Mouse (Mus musculus): ENCODE results near the gene Cracr2b. TPM values are rescaled to one million over a fixed set of nuclear protein-coding genes. Genes with fewer than 3 reads are reported as not detected.
"Not testable (repeated sequence)": the region's sequence is repeated elsewhere in the genome, so short reads cannot be mapped to it uniquely, and the experiment has no call there.

The Cracr2b gene
- polyA plus RNA-seq, 1 experiment from 2014 or later = 4.6 TPM

- Histone ChIP-seq H3K36me3 (ENCODE audit: control insufficient read depth, insufficient read depth, low read length) (peaks cover 5% of the 10 kb centered on the region), H3K27me3 (ENCODE audit: control insufficient read depth, insufficient read depth, low read length) (no peaks in the 10 kb centered on the region), H3K4me2 (ENCODE audit: low read length) (peak within 1 kb of the TSS; percentile 59), H3K4me3 (replicated peaks; ENCODE audit: low read depth, low read length) (peak within 1 kb of the TSS; percentile 29), H3K4me1 (ENCODE audit: control insufficient read depth, insufficient read depth, low read length) (peaks cover 20% of the 10 kb centered on the region), H3K9ac (replicated peaks; ENCODE audit: low read length) (peak within 1 kb of the TSS; percentile 35; the same call in 1 of the 2 replicates), H3K27ac (replicated peaks; ENCODE audit: low read depth, low read length) (no peak within 1 kb of the TSS), H3K9me3 (ENCODE audit: control insufficient read depth, low read length) (no peaks in the 10 kb centered on the region)
- under 1% methylated on average over 25 of the region's 25 CpGs for WGBS
- ATAC-seq (ENCODE audit: low FRiP score, low TSS enrichment) (no peak), DNase-seq (peak; percentile 79)
These were observed 17.1 kb upstream of the Cracr2b start, which contains the start of gene Pidd1 for GRCm38 (mm10) chr7:141443828-141444237. Pidd1 (minus strand) TSS chr7:141444025.

GRCm38 (mm10) chr7:141446374-141446773 lies 14.5 kb upstream of the Cracr2b start:
- H3K4me2 ChIP-seq (ENCODE audit: low read length); H3K4me3 ChIP-seq (replicated peaks; ENCODE audit: low read depth, low read length); ATAC-seq (ENCODE audit: low FRiP score, low TSS enrichment): not testable (repeated sequence)

GRCm38 (mm10) chr7:141447110-141447991 lies 13.5 kb upstream of the Cracr2b start, which contains the start of gene Rplp2:
Rplp2 (plus strand) TSS chr7:141447370.
- H3K36me3 ChIP-seq (ENCODE audit: control insufficient read depth, insufficient read depth, low read length) = peaks cover 37% of the 10 kb centered on the region
- H3K9me3 ChIP-seq (ENCODE audit: control insufficient read depth, low read length) = no peaks in the 10 kb centered on the region
- H3K27me3 ChIP-seq (ENCODE audit: control insufficient read depth, insufficient read depth, low read length) = no peaks in the 10 kb centered on the region
- peak within 1 kb of the TSS; percentile 86 for H3K27ac ChIP-seq (replicated peaks; ENCODE audit: low read depth, low read length)
- ATAC-seq (ENCODE audit: low FRiP score, low TSS enrichment) (peak; percentile 92), DNase-seq (peak; percentile 96)
- peak within 1 kb of the TSS; percentile 82 for H3K4me3 ChIP-seq (replicated peaks; ENCODE audit: low read depth, low read length)
- H3K4me1 ChIP-seq (ENCODE audit: control insufficient read depth, insufficient read depth, low read length) = peaks cover 20% of the 10 kb centered on the region
- peak within 1 kb of the TSS; percentile 87 for H3K4me2 ChIP-seq (ENCODE audit: low read length)
- peak within 1 kb of the TSS; percentile 75 for H3K9ac ChIP-seq (replicated peaks; ENCODE audit: low read length)
- under 1% methylated on average over 63 of the region's 63 CpGs for WGBS

More at GRCm38 (mm10) chr7:141446374-141446773, 14.5 kb upstream of the Cracr2b start:
- not testable (repeated sequence) for H3K9ac ChIP-seq (replicated peaks; ENCODE audit: low read length); DNase-seq; H3K27ac ChIP-seq (replicated peaks; ENCODE audit: low read depth, low read length); H3K27me3 ChIP-seq (ENCODE audit: control insufficient read depth, insufficient read depth, low read length); H3K9me3 ChIP-seq (ENCODE audit: control insufficient read depth, low read length)
- Histone ChIP-seq H3K4me1 (ENCODE audit: control insufficient read depth, insufficient read depth, low read length) (peaks cover 20% of the 10 kb centered on the region), H3K36me3 (ENCODE audit: control insufficient read depth, insufficient read depth, low read length) (peaks cover 27% of the 10 kb centered on the region)
- 83% methylated on average over 3 of the region's 3 CpGs for WGBS

GRCm38 (mm10) chr7:141451928-141452327 lies 9.0 kb upstream of the Cracr2b start:
- Histone ChIP-seq H3K4me2 (ENCODE audit: low read length) (no peak overlapping the region), H3K9me3 (ENCODE audit: control insufficient read depth, low read length) (no peaks in the 10 kb centered on the region), H3K4me1 (ENCODE audit: control insufficient read depth, insufficient read depth, low read length) (peaks cover 20% of the 10 kb centered on the region), H3K4me3 (replicated peaks; ENCODE audit: low read depth, low read length) (no peak overlapping the region), H3K9ac (replicated peaks; ENCODE audit: low read length) (no peak overlapping the region), H3K27me3 (ENCODE audit: control insufficient read depth, insufficient read depth, low read length) (no peaks in the 10 kb centered on the region), H3K36me3 (ENCODE audit: control insufficient read depth, insufficient read depth, low read length) (peaks cover 37% of the 10 kb centered on the region), H3K27ac (replicated peaks; ENCODE audit: low read depth, low read length) (no peak overlapping the region)
- DNase-seq = no peak
- ATAC-seq (ENCODE audit: low FRiP score, low TSS enrichment) = no peak

- H3K27ac ChIP-seq (replicated peaks; ENCODE audit: low read depth, low read length) = no peak overlapping the region
- no peaks in the 10 kb centered on the region for H3K9me3 ChIP-seq (ENCODE audit: control insufficient read depth, low read length)
- no peak overlapping the region for H3K4me3 ChIP-seq (replicated peaks; ENCODE audit: low read depth, low read length)
- H3K27me3 ChIP-seq (ENCODE audit: control insufficient read depth, insufficient read depth, low read length) = no peaks in the 10 kb centered on the region
- H3K36me3 ChIP-seq (ENCODE audit: control insufficient read depth, insufficient read depth, low read length) = peaks cover 36% of the 10 kb centered on the region
- no peak for ATAC-seq (ENCODE audit: low FRiP score, low TSS enrichment)
- H3K4me1 ChIP-seq (ENCODE audit: control insufficient read depth, insufficient read depth, low read length) = peaks cover 13% of the 10 kb centered on the region
- DNase-seq = no peak
- no peak overlapping the region for H3K9ac ChIP-seq (replicated peaks; ENCODE audit: low read length)
- H3K4me2 ChIP-seq (ENCODE audit: low read length) = no peak overlapping the region
- 86% methylated on average over 2 of the region's 2 CpGs for WGBS
These were observed 7.3 kb upstream of the Cracr2b start for GRCm38 (mm10) chr7:141453636-141454035.

- ATAC-seq (ENCODE audit: low FRiP score, low TSS enrichment) = peak; percentile 77
- Histone ChIP-seq H3K36me3 (ENCODE audit: control insufficient read depth, insufficient read depth, low read length) (peaks cover 37% of the 10 kb centered on the region), H3K4me1 (ENCODE audit: control insufficient read depth, insufficient read depth, low read length) (peaks cover 11% of the 10 kb centered on the region; the same call in 1 of the 2 replicates), H3K4me2 (ENCODE audit: low read length) (peak within 1 kb of the TSS; percentile 96), H3K4me3 (replicated peaks; ENCODE audit: low read depth, low read length) (peak within 1 kb of the TSS; percentile 61), H3K27ac (replicated peaks; ENCODE audit: low read depth, low read length) (peak within 1 kb of the TSS; percentile 64), H3K9ac (replicated peaks; ENCODE audit: low read length) (peak within 1 kb of the TSS; percentile 64), H3K27me3 (ENCODE audit: control insufficient read depth, insufficient read depth, low read length) (peaks cover 1% of the 10 kb centered on the region; the same call in 1 of the 2 replicates), H3K9me3 (ENCODE audit: control insufficient read depth, low read length) (no peaks in the 10 kb centered on the region)
- DNase-seq = peak; percentile 92
- under 1% methylated on average over 45 of the region's 45 CpGs for WGBS
These were observed 5.8 kb upstream of the Cracr2b start, which contains the start of gene Pnpla2 for GRCm38 (mm10) chr7:141454967-141455551. Pnpla2 (plus strand) TSS chr7:141455198.

GRCm38 (mm10) chr7:141455610-141456314 lies 5.1 kb upstream of the Cracr2b start:
- WGBS = 2% methylated on average over 23 of the region's 23 CpGs
- ATAC-seq (ENCODE audit: low FRiP score, low TSS enrichment) = peak; percentile 31; the same call in 1 of the 2 replicates
- DNase-seq = peak; percentile 67

GRCm38 (mm10) chr7:141456739-141457138 lies 4.2 kb upstream of the Cracr2b start:
- H3K27ac ChIP-seq (replicated peaks; ENCODE audit: low read depth, low read length) = no peak overlapping the region
- no peak for DNase-seq
- no peaks in the 10 kb centered on the region for H3K9me3 ChIP-seq (ENCODE audit: control insufficient read depth, low read length)
- peak overlapping the region; percentile 96; the same call in 1 of the 2 replicates for H3K4me2 ChIP-seq (ENCODE audit: low read length)
- WGBS = 92% methylated on average over 6 of the region's 6 CpGs
- no peak overlapping the region for H3K4me3 ChIP-seq (replicated peaks; ENCODE audit: low read depth, low read length)
- H3K36me3 ChIP-seq (ENCODE audit: control insufficient read depth, insufficient read depth, low read length) = peaks cover 20% of the 10 kb centered on the region
- ATAC-seq (ENCODE audit: low FRiP score, low TSS enrichment) = no peak
- peaks cover 18% of the 10 kb centered on the region for H3K27me3 ChIP-seq (ENCODE audit: control insufficient read depth, insufficient read depth, low read length)
- no peak overlapping the region for H3K9ac ChIP-seq (replicated peaks; ENCODE audit: low read length)
- H3K4me1 ChIP-seq (ENCODE audit: control insufficient read depth, insufficient read depth, low read length) = peaks cover 11% of the 10 kb centered on the region; the same call in 1 of the 2 replicates

More at GRCm38 (mm10) chr7:141455610-141456314, 5.1 kb upstream of the Cracr2b start:
- H3K4me2 ChIP-seq (ENCODE audit: low read length) = peak overlapping the region; percentile 96
- peak overlapping the region; percentile 64 for H3K9ac ChIP-seq (replicated peaks; ENCODE audit: low read length)
- no peaks in the 10 kb centered on the region for H3K9me3 ChIP-seq (ENCODE audit: control insufficient read depth, low read length)
- peaks cover 11% of the 10 kb centered on the region; the same call in 1 of the 2 replicates for H3K4me1 ChIP-seq (ENCODE audit: control insufficient read depth, insufficient read depth, low read length)
- peak overlapping the region; percentile 64 for H3K27ac ChIP-seq (replicated peaks; ENCODE audit: low read depth, low read length)
- H3K36me3 ChIP-seq (ENCODE audit: control insufficient read depth, insufficient read depth, low read length) = peaks cover 29% of the 10 kb centered on the region
- H3K27me3 ChIP-seq (ENCODE audit: control insufficient read depth, insufficient read depth, low read length) = peaks cover 8% of the 10 kb centered on the region
- H3K4me3 ChIP-seq (replicated peaks; ENCODE audit: low read depth, low read length) = peak overlapping the region; percentile 61
